Mouse (Mus musculus) cerebellum, postnatal 4 days (tissue): Measurements from ENCODE around the gene Btd.

Source experiments
- DNase-seq, 2 experiments: peaks; one replicate each; pipeline ENCODE4 v3.0.0; 2022; ENCODE audit warnings: low spot score in 2 of 2, mixed read lengths in 1 of 2

The Btd gene

GRCm38 (mm10) chr14:31645920-31646319 is 5.1 kb downstream of the Btd start:
- no peak for DNase-seq

GRCm38 (mm10) chr14:31647991-31648390 is 7.2 kb downstream of the Btd start:
- no peak for DNase-seq

- DNase-seq, result no peak
Measured at GRCm38 (mm10) chr14:31650347-31650746, 9.5 kb downstream of the Btd start.

- no peak for DNase-seq
Measured at GRCm38 (mm10) chr14:31651206-31651605, 10.4 kb downstream of the Btd start.

- DNase-seq, result no peak
Measured at GRCm38 (mm10) chr14:31652106-31652505, 11.3 kb downstream of the Btd start.

GRCm38 (mm10) chr14:31652624-31653023 is 11.8 kb downstream of the Btd start:
- no peak for DNase-seq

GRCm38 (mm10) chr14:31653101-31653875 is 12.5 kb downstream of the Btd start:
- no peak for DNase-seq

GRCm38 (mm10) chr14:31654816-31655215 is 14.0 kb downstream of the Btd start:
- no peak for DNase-seq

GRCm38 (mm10) chr14:31655406-31655805 is 14.6 kb downstream of the Btd start:
- no peak for DNase-seq

- no peak for DNase-seq
Measured at GRCm38 (mm10) chr14:31656386-31656785, 15.6 kb downstream of the Btd start.

GRCm38 (mm10) chr14:31656857-31657645 is 16.2 kb downstream of the Btd start:
- DNase-seq, result peak; percentile 68 to 81

GRCm38 (mm10) chr14:31658126-31658680 is 17.4 kb downstream of the Btd start:
- peak in 1 of 2 experiments; percentile 54 for DNase-seq

- DNase-seq, result no peak
Measured at GRCm38 (mm10) chr14:31659501-31660181, 18.8 kb downstream of the Btd start.

- DNase-seq, result no peak
Measured at GRCm38 (mm10) chr14:31660312-31661093, 19.7 kb downstream of the Btd start.

- peak; percentile 62 to 76 for DNase-seq
Measured at GRCm38 (mm10) chr14:31661671-31662554, 21.1 kb downstream of the Btd start.

GRCm38 (mm10) chr14:31662555-31663211 is 21.9 kb downstream of the Btd start:
- DNase-seq, result peak in 1 of 2 experiments; percentile 43

GRCm38 (mm10) chr14:31663376-31664099 is 22.7 kb downstream of the Btd start:
- DNase-seq, result no peak

- no peak for DNase-seq
Measured at GRCm38 (mm10) chr14:31664100-31664902, 23.5 kb downstream of the Btd start.
